Mouse (Mus musculus): ENCODE measurements around the gene Crybg3. TPM values are rescaled to one million over a fixed set of nuclear protein-coding genes. Genes with fewer than 3 reads are reported as not detected.
A peak's percentile ranks its signal among the peaks of the same experiment; 100 is the strongest.

Crybg3 gene
- polyA plus RNA-seq, 1 experiment from 2014 or later = 11.2 TPM

DNA sequence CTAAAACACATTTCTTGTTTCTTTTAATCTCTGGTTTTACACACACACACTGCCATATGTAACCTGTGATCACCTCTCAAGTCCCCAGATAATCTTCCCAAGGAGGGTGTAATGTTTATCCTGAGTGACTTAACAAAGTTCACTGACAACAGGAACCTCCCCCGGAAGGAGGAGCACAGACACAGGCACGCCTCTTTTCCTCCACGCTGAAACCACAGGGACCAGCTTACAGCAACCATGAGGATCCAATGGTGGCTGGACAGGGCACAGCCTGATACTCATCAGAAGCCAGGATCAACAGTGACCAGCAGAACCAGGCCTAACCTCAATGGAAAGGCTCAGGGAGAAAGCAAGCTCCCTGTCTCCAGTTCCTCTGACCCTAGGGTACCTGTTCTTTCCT lies 68.2 kb downstream of the Crybg3 start:
- Histone ChIP-seq H3K9ac (ENCODE audit: low read length) (no peak overlapping the region), H3K27me3 (ENCODE audit: control insufficient read depth, insufficient read depth, low read length) (no peaks in the 10 kb centered on the region), H3K27ac (ENCODE audit: low read length) (no peak overlapping the region), H3K4me3 (ENCODE audit: low read length) (no peak overlapping the region), H3K4me2 (ENCODE audit: low read depth, low read length) (no peak overlapping the region), H3K9me3 (replicated peaks; ENCODE audit: control insufficient read depth, low read length) (no peaks in the 10 kb centered on the region), H3K36me3 (ENCODE audit: control insufficient read depth, insufficient read depth) (peaks cover 46% of the 10 kb centered on the region), H3K4me1 (ENCODE audit: control insufficient read depth, insufficient read depth, low read length) (no peaks in the 10 kb centered on the region)
- whole genome bisulfite sequencing = 41% methylated on average over 3 of the region's 3 CpGs
- ATAC-seq (replicated peaks; ENCODE audit: extremely low read depth, insufficient read depth, low FRiP score) = no peak

DNA sequence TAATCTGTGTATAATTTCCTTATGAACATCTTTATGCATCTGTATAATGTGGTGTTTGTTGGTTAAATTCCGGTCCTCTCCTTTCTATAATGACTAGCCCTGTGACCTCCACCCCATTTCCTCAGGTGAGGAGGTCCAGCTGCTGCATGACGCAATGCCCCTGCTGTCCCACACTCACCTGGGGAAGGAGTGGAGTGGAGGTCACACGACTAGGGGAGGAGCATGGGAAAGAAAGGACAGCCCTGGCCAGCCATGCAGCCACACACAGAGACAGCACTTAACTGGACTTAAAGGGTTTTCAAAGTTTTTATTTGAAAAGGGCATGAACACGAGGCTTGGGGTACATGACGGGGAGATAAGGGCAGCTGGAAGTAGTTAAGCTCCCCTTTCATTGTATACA lies 69.5 kb downstream of the Crybg3 start:
- 78% methylated on average over 5 of the region's 5 CpGs for WGBS
- no peak overlapping the region for H3K27ac ChIP-seq (ENCODE audit: low read length)
- no peak for ATAC-seq (replicated peaks; ENCODE audit: extremely low read depth, insufficient read depth, low FRiP score)
- no peaks in the 10 kb centered on the region for H3K9me3 ChIP-seq (replicated peaks; ENCODE audit: control insufficient read depth, low read length)
- no peak overlapping the region for H3K4me3 ChIP-seq (ENCODE audit: low read length)
- no peak overlapping the region for H3K4me2 ChIP-seq (ENCODE audit: low read depth, low read length)
- peaks cover 36% of the 10 kb centered on the region for H3K36me3 ChIP-seq (ENCODE audit: control insufficient read depth, insufficient read depth)
- no peaks in the 10 kb centered on the region for H3K4me1 ChIP-seq (ENCODE audit: control insufficient read depth, insufficient read depth, low read length)
- no peaks in the 10 kb centered on the region for H3K27me3 ChIP-seq (ENCODE audit: control insufficient read depth, insufficient read depth, low read length)
- no peak overlapping the region for H3K9ac ChIP-seq (ENCODE audit: low read length)

DNA sequence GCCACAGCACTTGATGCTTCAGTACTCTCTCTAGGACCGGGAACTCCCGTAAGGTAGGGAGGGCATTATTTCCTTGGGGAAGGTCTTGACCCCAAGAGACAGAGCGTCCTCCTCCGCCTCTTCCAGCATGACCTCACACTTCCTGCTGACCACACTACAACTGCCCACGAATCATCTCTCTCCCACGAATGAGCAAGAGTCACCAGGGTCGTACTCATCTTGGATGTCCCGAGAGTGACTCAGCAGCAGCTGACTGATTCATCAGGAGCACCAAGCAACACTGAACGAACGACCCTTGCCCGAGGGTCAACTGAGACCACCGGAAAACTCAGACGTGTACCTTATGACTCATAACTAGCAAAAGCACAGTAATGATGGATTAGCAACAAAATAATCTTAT lies 71.2 kb downstream of the Crybg3 start:
- Histone ChIP-seq H3K36me3 (ENCODE audit: control insufficient read depth, insufficient read depth) (peaks cover 36% of the 10 kb centered on the region), H3K4me1 (ENCODE audit: control insufficient read depth, insufficient read depth, low read length) (no peaks in the 10 kb centered on the region), H3K4me2 (ENCODE audit: low read depth, low read length) (no peak overlapping the region), H3K27me3 (ENCODE audit: control insufficient read depth, insufficient read depth, low read length) (no peaks in the 10 kb centered on the region), H3K9ac (ENCODE audit: low read length) (no peak overlapping the region), H3K27ac (ENCODE audit: low read length) (no peak overlapping the region), H3K4me3 (ENCODE audit: low read length) (no peak overlapping the region), H3K9me3 (replicated peaks; ENCODE audit: control insufficient read depth, low read length) (no peaks in the 10 kb centered on the region)
- no peak for ATAC-seq (replicated peaks; ENCODE audit: extremely low read depth, insufficient read depth, low FRiP score)
- WGBS = 77% methylated on average over 13 of the region's 13 CpGs

DNA sequence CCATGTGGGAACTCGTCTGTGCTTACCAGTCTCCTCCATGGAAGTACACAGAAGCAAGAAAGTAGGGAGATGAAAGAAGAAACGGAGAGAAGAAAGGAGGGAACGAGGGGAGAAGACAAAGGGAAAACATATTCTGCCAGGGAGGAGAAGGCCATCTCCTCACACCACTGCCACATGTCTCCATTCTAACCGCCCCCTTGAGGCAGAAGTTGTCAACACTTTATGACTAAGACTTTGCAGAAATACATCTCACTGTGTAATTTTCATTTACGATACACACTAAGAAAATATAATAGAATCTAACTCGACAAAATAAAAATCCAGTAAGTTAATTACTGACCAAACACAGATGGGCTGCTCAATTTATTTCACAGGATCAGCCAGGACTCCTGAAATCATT lies 73.8 kb downstream of the Crybg3 start:
- Histone ChIP-seq H3K27me3 (ENCODE audit: control insufficient read depth, insufficient read depth, low read length) (no peaks in the 10 kb centered on the region), H3K36me3 (ENCODE audit: control insufficient read depth, insufficient read depth) (peaks cover 20% of the 10 kb centered on the region), H3K4me1 (ENCODE audit: control insufficient read depth, insufficient read depth, low read length) (no peaks in the 10 kb centered on the region), H3K27ac (ENCODE audit: low read length) (no peak overlapping the region), H3K4me3 (ENCODE audit: low read length) (no peak overlapping the region), H3K9me3 (replicated peaks; ENCODE audit: control insufficient read depth, low read length) (no peaks in the 10 kb centered on the region), H3K4me2 (ENCODE audit: low read depth, low read length) (no peak overlapping the region), H3K9ac (ENCODE audit: low read length) (no peak overlapping the region)
- no peak for ATAC-seq (replicated peaks; ENCODE audit: extremely low read depth, insufficient read depth, low FRiP score)
- 78% methylated on average over 6 of the region's 6 CpGs for WGBS

DNA sequence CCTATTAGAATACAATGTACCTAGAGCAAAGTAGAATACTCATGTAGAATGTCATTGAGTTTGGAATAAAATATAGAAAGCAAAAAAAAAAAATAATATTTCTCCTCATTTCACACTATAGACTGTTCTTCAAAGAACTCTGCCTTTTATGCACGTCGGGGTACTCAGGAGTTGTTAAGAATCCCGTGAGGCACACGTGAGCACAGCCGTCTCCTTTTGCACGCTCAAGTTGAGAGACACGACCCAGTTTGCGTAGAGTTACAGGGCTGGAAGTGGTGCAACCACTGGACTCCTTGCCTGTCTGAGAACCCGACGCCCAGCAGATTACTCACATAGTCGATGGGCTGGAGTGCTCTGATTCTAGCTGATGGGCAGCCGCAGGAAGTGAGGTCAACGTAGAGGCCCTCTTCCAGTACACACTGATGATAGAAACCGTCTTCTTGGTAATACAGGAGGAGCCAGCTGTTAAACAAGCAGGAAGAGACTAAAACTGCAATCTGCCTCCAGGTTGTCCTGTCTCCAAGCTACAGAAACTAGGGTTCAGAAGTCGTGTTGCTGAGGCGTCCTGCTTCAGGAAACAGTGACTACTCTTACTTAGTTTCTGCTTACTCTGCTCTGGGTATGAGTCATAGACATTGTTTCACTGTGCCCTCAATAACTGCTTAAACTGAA lies 78.9 kb downstream of the Crybg3 start:
- peaks cover 25% of the 10 kb centered on the region for H3K4me1 ChIP-seq (ENCODE audit: control insufficient read depth, insufficient read depth, low read length)
- H3K4me2 ChIP-seq (ENCODE audit: low read depth, low read length) = no peak overlapping the region
- H3K9ac ChIP-seq (ENCODE audit: low read length) = no peak overlapping the region
- 80% methylated on average over 16 of the region's 16 CpGs for WGBS
- H3K27me3 ChIP-seq (ENCODE audit: control insufficient read depth, insufficient read depth, low read length) = no peaks in the 10 kb centered on the region
- H3K36me3 ChIP-seq (ENCODE audit: control insufficient read depth, insufficient read depth) = peaks cover 15% of the 10 kb centered on the region
- H3K27ac ChIP-seq (ENCODE audit: low read length) = no peak overlapping the region
- no peaks in the 10 kb centered on the region for H3K9me3 ChIP-seq (replicated peaks; ENCODE audit: control insufficient read depth, low read length)
- H3K4me3 ChIP-seq (ENCODE audit: low read length) = no peak overlapping the region
- no peak for ATAC-seq (replicated peaks; ENCODE audit: extremely low read depth, insufficient read depth, low FRiP score)

DNA sequence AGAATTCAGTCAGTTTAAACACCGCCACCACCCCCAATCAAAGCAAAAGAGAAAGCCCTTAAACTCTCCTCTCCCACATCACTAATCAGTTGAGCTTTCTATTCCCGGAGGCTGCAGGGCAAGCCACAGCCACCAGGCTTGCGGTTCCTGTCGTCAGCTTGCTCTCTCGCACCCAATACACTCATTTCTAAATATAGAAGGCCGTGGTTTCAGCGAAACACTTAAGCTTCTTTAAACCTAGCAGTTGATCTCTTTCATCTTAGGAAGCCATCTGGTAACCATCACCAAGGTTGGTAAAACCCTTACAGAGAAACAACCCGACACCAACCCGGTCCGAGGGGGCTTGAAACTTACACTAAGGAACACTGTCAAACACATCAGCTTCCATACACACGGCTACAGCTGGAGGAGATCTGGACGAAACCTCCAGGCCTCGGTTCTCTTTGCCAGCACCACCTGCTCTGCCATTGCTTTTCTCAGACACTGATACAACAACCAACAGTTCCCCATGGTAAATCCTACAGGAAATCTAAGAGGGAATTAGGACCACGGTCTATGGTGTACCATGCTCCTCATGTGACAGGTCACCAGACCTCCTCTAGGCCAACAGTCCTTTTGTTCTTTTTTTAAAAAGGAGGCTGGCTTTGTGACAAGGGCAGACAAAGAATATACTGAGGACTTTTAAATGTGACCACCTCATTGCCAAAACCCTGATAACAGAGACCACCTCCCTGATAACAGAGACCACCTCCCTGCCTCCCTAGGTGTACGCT lies 83.1 kb downstream of the Crybg3 start:
- Histone ChIP-seq H3K9me3 (replicated peaks; ENCODE audit: control insufficient read depth, low read length) (no peaks in the 10 kb centered on the region), H3K4me1 (ENCODE audit: control insufficient read depth, insufficient read depth, low read length) (peaks cover 33% of the 10 kb centered on the region), H3K27me3 (ENCODE audit: control insufficient read depth, insufficient read depth, low read length) (no peaks in the 10 kb centered on the region), H3K9ac (ENCODE audit: low read length) (peak overlapping the region; percentile 49), H3K27ac (ENCODE audit: low read length) (peak overlapping the region; percentile 98), H3K4me2 (ENCODE audit: low read depth, low read length) (peak overlapping the region; percentile 61), H3K4me3 (ENCODE audit: low read length) (peak overlapping the region; percentile 24; the same call in 1 of the 2 replicates), H3K36me3 (ENCODE audit: control insufficient read depth, insufficient read depth) (peaks cover 29% of the 10 kb centered on the region)
- ATAC-seq (replicated peaks; ENCODE audit: extremely low read depth, insufficient read depth, low FRiP score) = peak; percentile 94
- 19% methylated on average over 15 of the region's 15 CpGs for WGBS

DNA sequence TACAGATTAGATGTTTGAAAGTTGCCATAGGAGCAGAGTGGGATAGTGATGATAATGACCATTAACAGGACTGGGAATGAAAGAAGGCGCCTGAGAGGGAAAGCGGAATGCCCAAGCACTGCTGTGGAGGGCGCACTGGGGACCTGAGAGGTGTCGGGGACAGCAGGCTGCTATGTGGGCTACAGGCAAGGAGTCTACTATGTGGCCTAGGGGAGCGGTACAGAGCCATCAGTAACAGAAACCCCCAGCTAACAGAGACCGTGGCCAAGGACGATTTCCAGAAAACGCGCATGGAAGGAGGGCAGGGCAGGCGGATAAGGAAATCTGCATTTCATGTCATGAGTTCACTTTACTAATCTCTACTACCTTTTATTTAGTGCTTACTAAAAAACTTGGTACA lies 83.8 kb downstream of the Crybg3 start:
- no peaks in the 10 kb centered on the region for H3K9me3 ChIP-seq (replicated peaks; ENCODE audit: control insufficient read depth, low read length)
- H3K27ac ChIP-seq (ENCODE audit: low read length) = peak overlapping the region; percentile 98
- peak overlapping the region; percentile 62 for H3K9ac ChIP-seq (ENCODE audit: low read length)
- no peaks in the 10 kb centered on the region for H3K27me3 ChIP-seq (ENCODE audit: control insufficient read depth, insufficient read depth, low read length)
- peaks cover 33% of the 10 kb centered on the region for H3K4me1 ChIP-seq (ENCODE audit: control insufficient read depth, insufficient read depth, low read length)
- 42% methylated on average over 10 of the region's 10 CpGs for WGBS
- peak overlapping the region; percentile 24 for H3K4me3 ChIP-seq (ENCODE audit: low read length)
- peaks cover 31% of the 10 kb centered on the region for H3K36me3 ChIP-seq (ENCODE audit: control insufficient read depth, insufficient read depth)
- H3K4me2 ChIP-seq (ENCODE audit: low read depth, low read length) = peak overlapping the region; percentile 61
- ATAC-seq (replicated peaks; ENCODE audit: extremely low read depth, insufficient read depth, low FRiP score) = peak; percentile 81

DNA sequence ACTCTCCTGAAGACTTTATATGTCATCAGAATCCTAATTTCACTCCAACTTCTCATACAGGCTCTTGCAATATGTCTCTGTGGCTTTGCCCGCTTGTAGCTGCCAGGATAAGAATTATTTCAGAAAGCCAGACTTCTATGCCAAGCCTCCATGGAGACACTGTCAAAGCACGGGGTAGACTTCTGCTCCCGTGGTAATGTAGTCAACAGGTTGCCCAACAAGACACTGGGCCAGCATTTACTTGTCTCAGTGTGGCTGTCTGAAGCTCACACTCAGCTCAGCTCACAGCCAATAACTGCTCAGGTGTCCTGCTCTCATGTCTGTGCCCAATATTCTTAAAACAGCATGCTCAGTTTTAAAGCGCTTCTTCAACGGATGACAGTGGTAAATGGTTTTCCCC lies 85.6 kb downstream of the Crybg3 start:
- 88% methylated on average over 5 of the region's 5 CpGs for WGBS
- Histone ChIP-seq H3K36me3 (ENCODE audit: control insufficient read depth, insufficient read depth) (peaks cover 38% of the 10 kb centered on the region), H3K9ac (ENCODE audit: low read length) (no peak overlapping the region), H3K4me3 (ENCODE audit: low read length) (no peak overlapping the region), H3K4me2 (ENCODE audit: low read depth, low read length) (no peak overlapping the region), H3K4me1 (ENCODE audit: control insufficient read depth, insufficient read depth, low read length) (peaks cover 33% of the 10 kb centered on the region), H3K27me3 (ENCODE audit: control insufficient read depth, insufficient read depth, low read length) (no peaks in the 10 kb centered on the region), H3K27ac (ENCODE audit: low read length) (no peak overlapping the region), H3K9me3 (replicated peaks; ENCODE audit: control insufficient read depth, low read length) (no peaks in the 10 kb centered on the region)
- ATAC-seq (replicated peaks; ENCODE audit: extremely low read depth, insufficient read depth, low FRiP score) = no peak

DNA sequence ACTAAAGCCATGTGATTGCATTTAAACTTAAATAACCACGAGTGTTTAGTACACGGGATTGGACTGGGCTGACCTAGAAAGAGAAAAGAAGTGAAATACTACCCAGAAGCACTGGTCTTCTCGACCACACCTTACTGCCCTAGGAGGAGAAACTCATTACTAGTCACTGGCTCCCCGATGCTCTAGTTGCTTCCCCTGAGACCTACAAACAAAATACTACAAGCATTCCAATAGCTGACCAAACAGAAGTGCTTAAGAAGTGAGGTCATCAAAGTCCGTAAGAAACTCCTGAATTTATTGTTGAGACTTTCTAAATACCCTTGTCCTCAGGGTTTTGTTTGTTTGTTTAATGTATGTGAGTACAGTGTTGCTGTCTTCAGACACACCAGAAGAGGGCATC lies 90.9 kb downstream of the Crybg3 start:
- H3K36me3 ChIP-seq (ENCODE audit: control insufficient read depth, insufficient read depth) = peaks cover 45% of the 10 kb centered on the region
- no peak for ATAC-seq (replicated peaks; ENCODE audit: extremely low read depth, insufficient read depth, low FRiP score)

More for the DNA sequence above, 90.9 kb downstream of the Crybg3 start:
- no peak overlapping the region for H3K4me3 ChIP-seq (ENCODE audit: low read length)
- H3K27me3 ChIP-seq (ENCODE audit: control insufficient read depth, insufficient read depth, low read length) = no peaks in the 10 kb centered on the region
- H3K9me3 ChIP-seq (replicated peaks; ENCODE audit: control insufficient read depth, low read length) = no peaks in the 10 kb centered on the region
- no peak overlapping the region for H3K9ac ChIP-seq (ENCODE audit: low read length)
- H3K4me2 ChIP-seq (ENCODE audit: low read depth, low read length) = no peak overlapping the region
- H3K4me1 ChIP-seq (ENCODE audit: control insufficient read depth, insufficient read depth, low read length) = peaks cover 7% of the 10 kb centered on the region; the same call in 1 of the 2 replicates
- H3K27ac ChIP-seq (ENCODE audit: low read length) = no peak overlapping the region
- 89% methylated on average over 5 of the region's 5 CpGs for WGBS

Data from heart, embryonic 16.5 days (tissue).